Mouse (Mus musculus) kidney, postnatal 14 days (tissue): ENCODE measurements around the gene Gm42957.
"Not testable (repeated sequence)": the region's sequence is repeated elsewhere in the genome, so short reads cannot be mapped to it uniquely, and the experiment has no call there.

Source experiments
- DNase-seq: peaks from one replicate; pipeline ENCODE4 v3.0.0; 2022; ENCODE audit warnings: mixed read lengths

Gm42957 gene

GRCm38 (mm10) chr3:96678456-96678855, 43.2 kb downstream of the Gm42957 start:
- no peak for DNase-seq

DNA sequence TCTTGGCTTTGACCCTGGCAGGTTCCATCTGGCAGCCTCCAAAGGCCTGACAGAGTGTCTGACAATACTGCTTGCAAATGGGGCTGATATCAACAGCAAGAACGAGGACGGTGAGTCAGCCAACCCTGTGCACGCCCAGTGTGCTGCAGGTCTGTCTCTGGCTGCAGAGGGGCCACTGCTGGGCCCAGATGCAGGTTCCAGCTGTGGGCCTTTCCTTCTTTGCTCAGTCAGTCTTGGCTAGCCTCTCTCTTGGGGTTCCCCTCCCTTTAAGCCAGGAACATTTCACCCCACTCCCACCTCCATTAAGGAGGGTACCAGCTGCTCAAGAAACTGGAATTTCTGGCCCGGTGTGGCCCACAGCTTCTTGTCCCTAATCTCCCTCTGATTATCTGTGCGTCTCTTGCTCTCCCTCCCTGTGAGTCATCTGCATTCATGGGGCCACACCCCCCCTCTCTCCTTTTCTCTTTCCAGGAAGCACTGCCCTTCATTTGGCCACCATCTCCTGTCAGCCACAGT, 43.9 kb downstream of the Gm42957 start:
- DNase-seq: no peak

- no peak for DNase-seq
Measured at GRCm38 (mm10) chr3:96680269-96680956, 45.1 kb downstream of the Gm42957 start.

GRCm38 (mm10) chr3:96683496-96683895, 48.2 kb downstream of the Gm42957 start:
- no peak for DNase-seq

DNA sequence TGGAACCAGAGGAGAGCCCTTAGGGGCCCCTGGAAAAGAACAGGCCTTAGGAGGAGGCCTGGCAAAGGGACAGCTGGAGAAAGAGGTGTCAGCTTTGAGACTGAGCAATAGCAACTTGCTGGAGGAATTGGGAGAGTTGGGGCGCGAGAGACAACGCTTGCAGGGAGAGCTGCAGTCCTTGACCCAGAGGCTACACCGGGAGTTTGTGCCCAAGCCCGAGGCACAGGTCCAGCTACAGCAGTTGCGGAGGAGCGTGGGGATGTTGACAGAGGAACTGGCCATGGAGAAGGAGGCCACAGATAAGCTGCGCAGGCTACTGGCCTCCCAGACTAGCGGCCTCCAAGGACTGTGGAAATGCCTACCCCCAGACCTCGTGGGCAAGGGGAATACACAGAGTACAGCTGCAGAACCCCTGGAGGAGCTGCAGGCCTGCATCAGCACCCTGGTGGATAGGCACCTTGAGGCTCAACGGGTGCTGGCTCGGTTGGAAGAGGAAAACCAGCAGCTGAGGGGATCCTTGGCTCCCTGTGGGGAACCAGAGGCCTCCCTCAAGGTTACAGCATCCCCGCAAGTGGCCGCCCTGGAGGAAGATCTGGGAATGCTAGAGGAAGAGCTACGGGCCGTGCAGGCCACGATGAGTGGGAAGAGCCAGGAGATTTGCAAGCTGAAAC, 49.0 kb downstream of the Gm42957 start:
- DNase-seq: no peak

- DNase-seq: no peak
Measured at GRCm38 (mm10) chr3:96684822-96685156, 49.5 kb downstream of the Gm42957 start.

DNA sequence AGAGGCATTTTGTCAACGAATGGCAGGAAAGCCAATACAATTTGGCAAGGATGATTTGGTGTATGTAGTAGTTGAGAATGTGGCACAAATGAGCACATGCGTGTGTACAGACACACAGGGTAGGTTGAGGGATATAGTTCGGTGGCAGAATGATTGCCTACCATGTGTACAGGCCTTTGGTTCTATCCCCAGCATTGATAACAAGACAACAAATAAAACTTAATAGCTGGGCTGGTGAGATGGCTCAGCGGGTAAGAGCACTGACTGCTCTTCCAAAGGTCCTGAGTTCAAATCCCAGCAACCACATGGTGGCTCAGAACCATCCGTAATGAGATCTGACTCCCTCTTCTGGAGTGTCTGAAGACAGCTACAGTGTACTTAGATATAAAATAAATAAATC, 50.8 kb downstream of the Gm42957 start:
- not testable (repeated sequence) for DNase-seq

DNA sequence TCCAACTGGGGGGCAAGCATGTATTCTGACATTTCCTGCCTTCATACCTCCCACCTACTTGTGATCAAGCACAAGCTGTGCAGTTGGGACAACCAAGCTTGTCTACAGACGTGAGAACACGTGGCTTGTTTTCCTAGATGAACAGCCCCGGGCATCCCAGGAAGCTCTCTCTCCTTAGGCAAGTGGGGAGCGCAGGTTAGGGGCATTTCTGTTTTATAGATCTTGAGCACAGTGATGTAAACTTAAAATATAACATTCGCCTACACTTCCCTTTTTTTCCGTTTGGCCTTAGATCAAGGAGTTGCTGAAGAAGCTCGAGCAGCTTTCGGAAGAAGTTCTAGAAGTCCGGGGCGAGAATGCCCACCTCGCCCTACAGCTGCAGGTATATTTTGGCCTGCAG, 53.6 kb downstream of the Gm42957 start:
- DNase-seq: no peak

GRCm38 (mm10) chr3:96690298-96690697, 55.0 kb downstream of the Gm42957 start:
- no peak for DNase-seq

- peak; percentile 30 for DNase-seq
Measured at GRCm38 (mm10) chr3:96692506-96692905, 57.2 kb downstream of the Gm42957 start.

DNA sequence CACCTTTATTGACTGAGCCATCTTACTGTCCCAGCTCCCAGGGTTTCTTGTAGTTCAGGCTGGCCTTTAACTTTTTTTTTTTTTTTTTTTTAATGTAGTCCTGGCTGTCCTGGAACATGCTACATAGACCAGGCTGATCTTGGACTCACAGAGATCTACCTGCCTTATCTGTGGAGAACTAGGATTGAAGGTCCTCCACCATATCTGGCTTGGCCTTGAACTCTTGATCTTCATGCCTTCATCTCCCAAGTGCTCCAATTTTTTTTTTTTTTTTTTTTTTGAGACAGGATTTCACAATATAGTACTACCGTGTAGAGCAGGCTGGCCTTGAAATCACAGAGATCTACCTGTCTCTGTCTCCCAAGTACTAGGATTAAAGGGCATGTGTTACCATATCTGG, 58.3 kb downstream of the Gm42957 start:
- no peak for DNase-seq

DNA sequence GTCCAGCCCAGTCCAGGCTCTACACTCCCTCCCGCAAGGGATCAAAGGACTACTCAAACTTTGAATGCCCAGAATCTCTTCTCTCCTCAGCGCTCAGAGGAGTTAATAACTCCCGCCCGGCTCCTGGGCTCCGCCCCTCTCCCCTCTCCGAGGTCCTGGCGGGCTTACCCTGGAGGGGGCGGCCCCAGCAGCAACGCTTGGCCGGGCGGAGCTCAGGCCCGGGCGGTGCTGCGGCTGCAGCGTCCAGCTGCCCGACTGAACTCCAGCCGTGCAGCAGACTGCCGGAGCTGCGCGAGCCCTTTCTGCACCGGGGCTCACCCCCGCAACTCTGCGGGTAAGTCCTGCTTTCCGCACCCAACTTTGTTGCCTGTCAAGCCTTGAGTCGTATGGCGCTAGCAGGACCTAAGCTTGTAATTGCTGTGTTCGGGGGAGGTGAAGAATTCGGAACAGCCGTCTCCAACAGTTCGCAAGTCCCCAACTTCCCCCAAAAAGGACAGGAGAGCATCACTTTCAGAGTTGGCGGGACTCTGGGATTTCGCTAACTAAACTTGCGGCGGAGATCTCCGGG, 61.0 kb downstream of the Gm42957 start, which contains the start of gene Pias3:
Gene Pias3 (plus strand): TSS at position 187 of the 568 bp plus-strand sequence.
- peak; percentile 93 for DNase-seq

GRCm38 (mm10) chr3:96696766-96697732, 61.8 kb downstream of the Gm42957 start:
- DNase-seq: peak; percentile 95

GRCm38 (mm10) chr3:96698993-96699690, 63.9 kb downstream of the Gm42957 start:
- no peak for DNase-seq

- no peak for DNase-seq
Measured at GRCm38 (mm10) chr3:96700376-96700775, 65.1 kb downstream of the Gm42957 start.

GRCm38 (mm10) chr3:96701003-96701402, 65.7 kb downstream of the Gm42957 start:
- no peak for DNase-seq
